Mouse (Mus musculus): ENCODE measurements around the gene Arid3a.

GRCm38 (mm10) chr10:79937775-79938526, 11.1 kb downstream of the Arid3a start:
- TF ChIP-seq CTCF (IDR thresholded peaks at IDR 0.05; ENCODE audit: low read depth, low read length) (no peak), POLR2A (IDR thresholded peaks at IDR 0.05; ENCODE audit: extremely low read depth, insufficient read depth, low read length) (no peak)

Measured in liver, adult 2 months (tissue).